Mouse (Mus musculus) T-helper 2 cell (primary cell): ENCODE data around the gene Slc7a5.

Source experiments
- in situ Hi-C: fragments of 300-600 bp; cut with MboI, MseI; formaldehyde crosslinking; loops from one replicate; pipeline ENCODE4 v1.15.1; 2025; ENCODE audit warnings: high pct_unique_total_duplicates

Slc7a5 gene

GRCm38 (mm10) chr8:121909148-121909541, 1.7 kb upstream of the Slc7a5 start:
- in situ Hi-C loops, result no loop called here

- in situ Hi-C loops, result no loop called here
Observed at GRCm38 (mm10) chr8:121908378-121909147, 1.1 kb upstream of the Slc7a5 start.

GRCm38 (mm10) chr8:121906542-121907512, 667 bp downstream of the Slc7a5 start:
- in situ Hi-C loops, result no loop called here

- in situ Hi-C loops, result no loop called here
Observed at GRCm38 (mm10) chr8:121905864-121906263, 1.6 kb downstream of the Slc7a5 start.

- in situ Hi-C loops, result no loop called here
Observed at GRCm38 (mm10) chr8:121905420-121905819, 2.1 kb downstream of the Slc7a5 start.

GRCm38 (mm10) chr8:121904999-121905398, 2.5 kb downstream of the Slc7a5 start:
- in situ Hi-C loops, result loop anchor here (5.0 kb wide), 1 partner anchor 53 kb away; no protein-coding TSS in a partner anchor

GRCm38 (mm10) chr8:121903977-121904376, 3.5 kb downstream of the Slc7a5 start:
- in situ Hi-C loops, result loop anchor here (5.0 kb wide), 1 partner anchor 52 kb away; no protein-coding TSS in a partner anchor

- in situ Hi-C loops, result loop anchor here (5.0 kb wide), 1 partner anchor 49 kb away; no protein-coding TSS in a partner anchor
Observed at GRCm38 (mm10) chr8:121901498-121902236, 5.8 kb downstream of the Slc7a5 start.

GRCm38 (mm10) chr8:121899180-121900044, 8.1 kb downstream of the Slc7a5 start:
- in situ Hi-C loops, result loop anchor here (5.0 kb wide), 1 partner anchor 47 kb away; no protein-coding TSS in a partner anchor

- in situ Hi-C loops, result no loop called here
Observed at GRCm38 (mm10) chr8:121898401-121898931, 9.0 kb downstream of the Slc7a5 start.

GRCm38 (mm10) chr8:121897871-121898381, 9.6 kb downstream of the Slc7a5 start:
- in situ Hi-C loops, result no loop called here

GRCm38 (mm10) chr8:121897205-121897604, 10.3 kb downstream of the Slc7a5 start:
- in situ Hi-C loops, result no loop called here

- in situ Hi-C loops, result no loop called here
Observed at GRCm38 (mm10) chr8:121896476-121897145, 10.9 kb downstream of the Slc7a5 start.

GRCm38 (mm10) chr8:121895910-121896309, 11.6 kb downstream of the Slc7a5 start:
- in situ Hi-C loops, result no loop called here

GRCm38 (mm10) chr8:121892875-121893274, 14.6 kb downstream of the Slc7a5 start:
- in situ Hi-C loops, result no loop called here

GRCm38 (mm10) chr8:121889810-121890785, 17.4 kb downstream of the Slc7a5 start:
- in situ Hi-C loops, result loop anchor here (10.0 kb wide), 1 partner anchor 235 kb away; no protein-coding TSS in a partner anchor

GRCm38 (mm10) chr8:121889317-121889716, 18.2 kb downstream of the Slc7a5 start:
- in situ Hi-C loops, result loop anchor here (10.0 kb wide), 1 partner anchor 235 kb away; no protein-coding TSS in a partner anchor

- in situ Hi-C loops, result loop anchor here (10.0 kb wide), 1 partner anchor 237 kb away; no protein-coding TSS in a partner anchor
Observed at GRCm38 (mm10) chr8:121887547-121887946, 19.9 kb downstream of the Slc7a5 start.
